Mouse (Mus musculus): Measurements from ENCODE around the gene Hspb2. TPM values are rescaled to one million over a fixed set of nuclear protein-coding genes. Genes with fewer than 3 reads are reported as not detected.

Hspb2 gene
- under 1 TPM; 0.51 to 0.79 TPM for total RNA-seq (2021)
- long read RNA-seq, experiment 1, partial matches to known transcripts: 0 of 1 reads
- long read RNA-seq, experiment 1, other reads (novel, unspliced or antisense): 0 of 1 reads
- long read RNA-seq, experiment 2, partial matches to known transcripts: 0 of 2 reads
- long read RNA-seq, experiment 2, other reads (novel, unspliced or antisense): 0 of 2 reads

GRCm38 (mm10) chr9:50752054-50752602 lies at the start of gene Hspb2:
Hspb2 (minus strand) TSS chr9:50752354.
- TF ChIP-seq CTCF (conservative IDR thresholded peaks at IDR 0.05): no peak
- Histone ChIP-seq H3K4me3 (peak within 1 kb of the TSS; percentile 52), H3K27ac (peak within 1 kb of the TSS; percentile 90)
- no peak for DNase-seq (ENCODE audit: low spot score in 2 of 2)

GRCm38 (mm10) chr9:50800985-50801384 lies 48.8 kb upstream of the Hspb2 start:
- peak in 1 of 2 experiments; percentile 49 for DNase-seq (ENCODE audit: low spot score in 2 of 2)

GRCm38 (mm10) chr9:50798368-50798767 lies 46.2 kb upstream of the Hspb2 start:
- no peak for TF ChIP-seq CTCF (conservative IDR thresholded peaks at IDR 0.05)
- no peak for DNase-seq (ENCODE audit: low spot score in 2 of 2)
- H3K4me3 ChIP-seq: no peak overlapping the region
- H3K27ac ChIP-seq: no peak overlapping the region

More at GRCm38 (mm10) chr9:50800985-50801384, 48.8 kb upstream of the Hspb2 start:
- Histone ChIP-seq H3K4me3 (no peak overlapping the region), H3K27ac (no peak overlapping the region)
- TF ChIP-seq CTCF (conservative IDR thresholded peaks at IDR 0.05): peak; percentile 77

GRCm38 (mm10) chr9:50797641-50798040 lies 45.5 kb upstream of the Hspb2 start:
- H3K27ac ChIP-seq: no peak overlapping the region
- DNase-seq (ENCODE audit: low spot score in 2 of 2): no peak
- no peak for TF ChIP-seq CTCF (conservative IDR thresholded peaks at IDR 0.05)

GRCm38 (mm10) chr9:50796776-50797175 lies 44.6 kb upstream of the Hspb2 start:
- no peak overlapping the region for H3K4me3 ChIP-seq
- H3K27ac ChIP-seq: no peak overlapping the region
- TF ChIP-seq CTCF (conservative IDR thresholded peaks at IDR 0.05): no peak
- DNase-seq (ENCODE audit: low spot score in 2 of 2): no peak

More at GRCm38 (mm10) chr9:50797641-50798040, 45.5 kb upstream of the Hspb2 start:
- no peak overlapping the region for H3K4me3 ChIP-seq

GRCm38 (mm10) chr9:50795266-50795665 lies 43.1 kb upstream of the Hspb2 start:
- no peak for DNase-seq (ENCODE audit: low spot score in 2 of 2)
- TF ChIP-seq CTCF (conservative IDR thresholded peaks at IDR 0.05): no peak
- H3K4me3 ChIP-seq: no peak overlapping the region
- no peak overlapping the region for H3K27ac ChIP-seq

GRCm38 (mm10) chr9:50782155-50782554 lies 30.0 kb upstream of the Hspb2 start:
- peak; percentile 74 for TF ChIP-seq CTCF (conservative IDR thresholded peaks at IDR 0.05)
- Histone ChIP-seq H3K4me3 (no peak overlapping the region), H3K27ac (no peak overlapping the region)
- DNase-seq (ENCODE audit: low spot score in 2 of 2): no peak

- no peak overlapping the region for H3K27ac ChIP-seq
- TF ChIP-seq CTCF (conservative IDR thresholded peaks at IDR 0.05): no peak
- DNase-seq (ENCODE audit: low spot score in 2 of 2): no peak
- H3K4me3 ChIP-seq: peak overlapping the region; percentile 71
Measured at GRCm38 (mm10) chr9:50776162-50776760, 24.1 kb upstream of the Hspb2 start.

- peak overlapping the region; percentile 71 for H3K4me3 ChIP-seq
- DNase-seq (ENCODE audit: low spot score in 2 of 2): no peak
- peak overlapping the region; percentile 90 for H3K27ac ChIP-seq
- TF ChIP-seq CTCF (conservative IDR thresholded peaks at IDR 0.05): no peak
Measured at GRCm38 (mm10) chr9:50775662-50776126, 23.5 kb upstream of the Hspb2 start.

GRCm38 (mm10) chr9:50774991-50775612 lies 22.9 kb upstream of the Hspb2 start, which contains the start of the genes Alg9 and 1110032A03Rik:
Alg9 (plus strand) TSS chr9:50775019.
1110032A03Rik (minus strand) TSS chr9:50775520.
- peak; percentile 81 to 91 for DNase-seq (ENCODE audit: low spot score in 2 of 2)
- H3K4me3 ChIP-seq: peak within 1 kb of the TSS; percentile 71
- H3K27ac ChIP-seq: peak within 1 kb of the TSS; percentile 90
- 0 out of 2 replicates have a peak, but pooled peaks have one; percentile 16 for TF ChIP-seq CTCF (conservative IDR thresholded peaks at IDR 0.05)

GRCm38 (mm10) chr9:50774026-50774462 lies 21.9 kb upstream of the Hspb2 start:
- no peak for TF ChIP-seq CTCF (conservative IDR thresholded peaks at IDR 0.05)
- peak overlapping the region; percentile 71; the same call in 1 of the 2 replicates for H3K4me3 ChIP-seq
- H3K27ac ChIP-seq: peak overlapping the region; percentile 90
- no peak for DNase-seq (ENCODE audit: low spot score in 2 of 2)

- H3K4me3 ChIP-seq: no peak overlapping the region
- DNase-seq (ENCODE audit: low spot score in 2 of 2): no peak
- no peak overlapping the region for H3K27ac ChIP-seq
- no peak for TF ChIP-seq CTCF (conservative IDR thresholded peaks at IDR 0.05)
Measured at GRCm38 (mm10) chr9:50770011-50770410, 17.9 kb upstream of the Hspb2 start.
